Mouse (Mus musculus) heart, postnatal 36 days (tissue): ENCODE results near the gene Gtpbp1. TPM values are rescaled to one million over a fixed set of nuclear protein-coding genes. Genes with fewer than 3 reads are reported as not detected.
"Not testable (repeated sequence)": the region's sequence is repeated elsewhere in the genome, so short reads cannot be mapped to it uniquely, and the experiment has no call there.

Experiments used
- DNase-seq, 2 experiments: peaks; one replicate each; pipeline ENCODE4 v3.0.0; 2021 to 2022
- intact Hi-C: fragments of 180-260 bp; cut with DNase I; formaldehyde crosslinking; loops from one replicate; pipeline ENCODE4 v1.15.1; 2025
- total RNA-seq, 2 experiments: library from RNA; stranded (reverse); gene quantifications; 2 replicates each; pipeline ENCODE4 v1.2.3; 2021

The Gtpbp1 gene
- 10 to 100 TPM; 27.2 to 28.4 TPM for total RNA-seq

GRCm38 (mm10) chr15:79690426-79691022, at the start of gene Gtpbp1:
Gtpbp1 (plus strand) TSS chr15:79690845.
- intact Hi-C loops, result loop anchor here (5.0 kb wide), 1 partner anchor 202 kb away; the partner anchor contains the start of gene Apobec3
- peak; percentile 94 to 96 for DNase-seq

GRCm38 (mm10) chr15:79641135-79641817, 49.4 kb upstream of the Gtpbp1 start:
- intact Hi-C loops, result no loop called here
- DNase-seq, result no peak

GRCm38 (mm10) chr15:79645483-79645882, 45.2 kb upstream of the Gtpbp1 start:
- intact Hi-C loops, result no loop called here
- no peak for DNase-seq

GRCm38 (mm10) chr15:79648130-79648529, 42.5 kb upstream of the Gtpbp1 start:
- DNase-seq, result no peak
- intact Hi-C loops, result no loop called here

- peak in 1 of 2 experiments; percentile 38 for DNase-seq
- intact Hi-C loops, result loop anchor here (10.0 kb wide), 1 partner anchor 74 kb away; no protein-coding TSS in a partner anchor
Measured at GRCm38 (mm10) chr15:79650569-79650968, 40.1 kb upstream of the Gtpbp1 start.

- intact Hi-C loops, result loop anchor here (10.0 kb wide), 1 partner anchor 73 kb away; no protein-coding TSS in a partner anchor
- no peak for DNase-seq
Measured at GRCm38 (mm10) chr15:79651481-79651880, 39.2 kb upstream of the Gtpbp1 start.

- DNase-seq, result no peak
- intact Hi-C loops, result loop anchor here (5.0 to 10.0 kb wide), 2 partner anchors 68 to 104 kb away; no protein-coding TSS in a partner anchor
Measured at GRCm38 (mm10) chr15:79656451-79656850, 34.2 kb upstream of the Gtpbp1 start.

GRCm38 (mm10) chr15:79657837-79658530, 32.7 kb upstream of the Gtpbp1 start:
- DNase-seq, result peak; percentile 83 to 90
- intact Hi-C loops, result loop anchor here (2.0 to 10.0 kb wide), 3 partner anchors 29 to 106 kb away; partner anchors contain the start of gene Josd1

- DNase-seq, result peak; percentile 96 to 98
- intact Hi-C loops, result loop anchor here (2.0 to 10.0 kb wide), 3 partner anchors 28 to 106 kb away; partner anchors contain the start of gene Josd1
Measured at GRCm38 (mm10) chr15:79658531-79659375, 31.9 kb upstream of the Gtpbp1 start, which contains the start of the genes Fam227a and Cby1. Fam227a (minus strand) TSS chr15:79658956. Cby1 (plus strand) TSS chr15:79659199.

- peak in 1 of 2 experiments; percentile 28 for DNase-seq
- intact Hi-C loops, result loop anchor here (5.0 kb wide), 1 partner anchor 440 kb away; no protein-coding TSS in a partner anchor
Measured at GRCm38 (mm10) chr15:79661852-79662251, 28.8 kb upstream of the Gtpbp1 start.

GRCm38 (mm10) chr15:79664666-79665065, 26.0 kb upstream of the Gtpbp1 start:
- no peak for DNase-seq

GRCm38 (mm10) chr15:79669195-79669594, 21.4 kb upstream of the Gtpbp1 start:
- intact Hi-C loops, result no loop called here
- DNase-seq, result no peak

More at GRCm38 (mm10) chr15:79664666-79665065, 26.0 kb upstream of the Gtpbp1 start:
- intact Hi-C loops, result loop anchor here (5.0 kb wide), 1 partner anchor 442 kb away; no protein-coding TSS in a partner anchor

GRCm38 (mm10) chr15:79670249-79670971, 20.2 kb upstream of the Gtpbp1 start, which contains the start of gene Tomm22:
Tomm22 (plus strand) TSS chr15:79670861.
- intact Hi-C loops, result loop anchor here (2.0 kb wide), 1 partner anchor 16 kb away; the partner anchor contains the start of gene Josd1

GRCm38 (mm10) chr15:79670972-79671299, 19.7 kb upstream of the Gtpbp1 start:
- DNase-seq, result no peak
- intact Hi-C loops, result loop anchor here (2.0 kb wide), 1 partner anchor 16 kb away; the partner anchor contains the start of gene Josd1

More at GRCm38 (mm10) chr15:79670249-79670971, 20.2 kb upstream of the Gtpbp1 start, which contains the start of gene Tomm22:
- DNase-seq, result peak; percentile 86 to 89

- not testable (repeated sequence) for DNase-seq
- intact Hi-C loops, result loop anchor here (2.0 kb wide), 1 partner anchor 15 kb away; the partner anchor contains the start of gene Josd1
Measured at GRCm38 (mm10) chr15:79671828-79672348, 18.8 kb upstream of the Gtpbp1 start.

GRCm38 (mm10) chr15:79677936-79678335, 12.7 kb upstream of the Gtpbp1 start:
- no peak for DNase-seq
- intact Hi-C loops, result no loop called here

GRCm38 (mm10) chr15:79681973-79682372, 8.7 kb upstream of the Gtpbp1 start:
- no peak for DNase-seq
- intact Hi-C loops, result no loop called here

GRCm38 (mm10) chr15:79683146-79683545, 7.5 kb upstream of the Gtpbp1 start:
- intact Hi-C loops, result no loop called here
- DNase-seq, result no peak
